Mouse (Mus musculus) stomach, postnatal 0 days (tissue): Measurements from ENCODE around the gene Ccdc174. TPM values are rescaled to one million over a fixed set of nuclear protein-coding genes. Genes with fewer than 3 reads are reported as not detected.

Experiments used
- ATAC-seq: fragments of 200-750 bp; cut with Nextera tagmentation; 2 replicates; pipeline ENCODE4 v1.8.0; 2017; ENCODE audit not compliant: low FRiP score, low TSS enrichment
- DNase-seq: peaks from one replicate; pipeline ENCODE4 v3.0.0-alpha.2; 2016; ENCODE audit warnings: low spot score
- H3K27ac ChIP-seq: fragments of 300-500 bp; sonication (generic); replicated peaks from 2 replicates; pipeline ENCODE4 v1.5.1; 2014; ENCODE audit warnings: mild to moderate bottlenecking, control low read depth
- H3K27me3 ChIP-seq: fragments of 300-500 bp; sonication (generic); 2 replicates; pipeline ENCODE4 v1.6.1; 2014; ENCODE audit warnings: low read length; ENCODE audit not compliant: control insufficient read depth, insufficient read depth
- H3K36me3 ChIP-seq: fragments of 300-500 bp; sonication (generic); 2 replicates; pipeline ENCODE4 v1.6.1; 2014; ENCODE audit warnings: low read length, mixed read lengths; ENCODE audit not compliant: control insufficient read depth, insufficient read depth
- H3K4me1 ChIP-seq: fragments of 300-500 bp; sonication (generic); replicated peaks from 2 replicates; pipeline ENCODE4 v1.6.1; 2014; ENCODE audit warnings: antibody characterized with exemption; ENCODE audit not compliant: control insufficient read depth, insufficient read depth
- H3K4me2 ChIP-seq: fragments of 300-500 bp; sonication (generic); replicated peaks from 2 replicates; pipeline ENCODE4 v1.6.1; 2014; ENCODE audit warnings: low read depth, mild to moderate bottlenecking, control low read depth, moderate library complexity
- H3K4me3 ChIP-seq: fragments of 300-500 bp; sonication (generic); 2 replicates; pipeline ENCODE4 v1.5.1; 2014; ENCODE audit warnings: low read depth, low read length, control low read depth
- H3K9ac ChIP-seq: fragments of 300-500 bp; sonication (generic); 2 replicates; pipeline ENCODE4 v1.6.1; 2014; ENCODE audit warnings: mild to moderate bottlenecking, low read length, control low read depth, mixed read lengths
- H3K9me3 ChIP-seq: fragments of 300-500 bp; sonication (generic); 2 replicates; pipeline ENCODE4 v1.6.1; 2016; ENCODE audit warnings: low read length; ENCODE audit not compliant: control insufficient read depth
- CTCF ChIP-seq: IDR thresholded peaks from 2 replicates; pipeline ENCODE4 v1.5.1; 2016; ENCODE audit warnings: antibody characterized with exemption, low read depth, mild to moderate bottlenecking, moderate library complexity
- EP300 ChIP-seq: optimal IDR thresholded peaks from 2 replicates; pipeline ENCODE3; 2016; ENCODE audit warnings: antibody characterized with exemption
- WGBS: fragments of 180-500 bp; shearing (Covaris S2); extraction: QIAGEN DNeasy Blood & Tissue Kit; methylation state at CpG from one replicate; pipeline ENCODE4 v1.1.7; 2014; 5-methylcytosine and 5-hydroxymethylcytosine counted together
- polyA plus RNA-seq: library from polyadenylated mRNA; unstranded; fragments of >200 nt; fragmentation: Nextera tagmentation; extraction: Ambion mirVana; gene quantifications from 2 replicates; pipeline ENCODE4 v1.2.1, GENCODE M21; 2015

Ccdc174 gene
- polyA plus RNA-seq, 1 experiment from 2014 or later = 25.3 TPM

GRCm38 (mm10) chr6:91872781-91873180 lies 5.1 kb upstream of the Ccdc174 start:
- no peaks in the 10 kb centered on the region for H3K4me1 ChIP-seq
- ATAC-seq (no peak), DNase-seq (no peak)
- H3K27me3 ChIP-seq = no peaks in the 10 kb centered on the region
- H3K9ac ChIP-seq = no peak overlapping the region
- H3K4me3 ChIP-seq = no peak overlapping the region
- no peaks in the 10 kb centered on the region for H3K36me3 ChIP-seq
- 38% methylated on average over 2 of the region's 2 CpGs for WGBS
- no peak overlapping the region for H3K4me2 ChIP-seq
- no peak overlapping the region for H3K27ac ChIP-seq
- TF ChIP-seq EP300 (no peak), CTCF (no peak)
- no peaks in the 10 kb centered on the region for H3K9me3 ChIP-seq

GRCm38 (mm10) chr6:91883859-91884258 lies 6.0 kb downstream of the Ccdc174 start:
- Histone ChIP-seq H3K9ac (no peak overlapping the region), H3K4me1 (0 out of 2 replicates have a peak, but pooled peaks cover 1% of the 10 kb centered on the region), H3K27me3 (no peaks in the 10 kb centered on the region), H3K27ac (no peak overlapping the region), H3K9me3 (no peaks in the 10 kb centered on the region), H3K4me3 (no peak overlapping the region), H3K4me2 (no peak overlapping the region), H3K36me3 (peaks cover 9% of the 10 kb centered on the region)
- ATAC-seq (no peak), DNase-seq (no peak)
- TF ChIP-seq EP300 = no peak
- TF ChIP-seq CTCF = no peak
- 84% methylated on average over 2 of the region's 2 CpGs for WGBS

GRCm38 (mm10) chr6:91889255-91889906 lies 11.5 kb downstream of the Ccdc174 start:
- H3K27ac ChIP-seq = no peak overlapping the region
- no peak overlapping the region for H3K4me3 ChIP-seq
- no peak for ATAC-seq
- WGBS = 85% methylated on average over 3 of the region's 3 CpGs
- H3K9me3 ChIP-seq = no peaks in the 10 kb centered on the region
- DNase-seq = no peak
- H3K4me1 ChIP-seq = no peaks in the 10 kb centered on the region
- no peak overlapping the region for H3K4me2 ChIP-seq
- H3K9ac ChIP-seq = no peak overlapping the region
- H3K36me3 ChIP-seq = peaks cover 18% of the 10 kb centered on the region
- TF ChIP-seq CTCF (no peak), EP300 (no peak)
- no peaks in the 10 kb centered on the region for H3K27me3 ChIP-seq

GRCm38 (mm10) chr6:91890615-91891014 lies 12.8 kb downstream of the Ccdc174 start:
- TF ChIP-seq EP300 = no peak
- TF ChIP-seq CTCF = no peak
- Histone ChIP-seq H3K4me3 (no peak overlapping the region), H3K9me3 (no peaks in the 10 kb centered on the region), H3K27ac (no peak overlapping the region), H3K9ac (no peak overlapping the region), H3K27me3 (no peaks in the 10 kb centered on the region), H3K4me1 (no peaks in the 10 kb centered on the region), H3K36me3 (peaks cover 18% of the 10 kb centered on the region), H3K4me2 (no peak overlapping the region)
- DNase-seq (no peak), ATAC-seq (no peak)
- WGBS = 83% methylated on average over 5 of the region's 5 CpGs

- TF ChIP-seq EP300 (no peak), CTCF (no peak)
- ATAC-seq = no peak
- peaks cover 19% of the 10 kb centered on the region for H3K36me3 ChIP-seq
- no peaks in the 10 kb centered on the region for H3K4me1 ChIP-seq
- 94% methylated on average over 2 of the region's 2 CpGs for WGBS
- H3K9ac ChIP-seq = no peak overlapping the region
- H3K4me2 ChIP-seq = no peak overlapping the region
- no peak for DNase-seq
- no peak overlapping the region for H3K27ac ChIP-seq
- no peak overlapping the region for H3K4me3 ChIP-seq
- no peaks in the 10 kb centered on the region for H3K9me3 ChIP-seq
- H3K27me3 ChIP-seq = no peaks in the 10 kb centered on the region
These were observed 13.9 kb downstream of the Ccdc174 start for GRCm38 (mm10) chr6:91891776-91892175.

GRCm38 (mm10) chr6:91896783-91897182 lies 18.9 kb downstream of the Ccdc174 start:
- Histone ChIP-seq H3K27me3 (no peaks in the 10 kb centered on the region), H3K36me3 (peaks cover 29% of the 10 kb centered on the region), H3K4me1 (no peaks in the 10 kb centered on the region), H3K9me3 (no peaks in the 10 kb centered on the region), H3K27ac (no peak overlapping the region), H3K9ac (no peak overlapping the region), H3K4me2 (no peak overlapping the region), H3K4me3 (no peak overlapping the region)
- DNase-seq = no peak
- WGBS = 93% methylated on average over 3 of the region's 3 CpGs
- TF ChIP-seq CTCF (no peak), EP300 (no peak)
- no peak for ATAC-seq
